Mouse (Mus musculus) liver, embryonic 15.5 days (tissue): Measurements from ENCODE around the gene Meox1. TPM values are rescaled to one million over a fixed set of nuclear protein-coding genes. Genes with fewer than 3 reads are reported as not detected.

Experiments
- ATAC-seq: fragments of 200-750 bp; cut with Nextera tagmentation; 2 replicates; pipeline ENCODE4 v1.8.0; 2017; ENCODE audit warnings: moderate number of reproducible peaks, mild to moderate bottlenecking, moderate library complexity; ENCODE audit not compliant: insufficient read depth
- H3K27ac ChIP-seq: fragments of 300-500 bp; sonication (generic); replicated peaks from 2 replicates; pipeline ENCODE4 v1.5.1; 2015; ENCODE audit warnings: mild to moderate bottlenecking, inconsistent platforms
- H3K27me3 ChIP-seq: fragments of 300-500 bp; sonication (generic); 2 replicates; pipeline ENCODE4 v1.6.1; 2015; ENCODE audit warnings: mild to moderate bottlenecking, inconsistent platforms
- H3K36me3 ChIP-seq: fragments of 300-500 bp; sonication (generic); replicated peaks from 2 replicates; pipeline ENCODE4 v1.6.1; 2015; ENCODE audit warnings: moderate library complexity, mild to moderate bottlenecking, inconsistent platforms
- H3K4me1 ChIP-seq: fragments of 300-500 bp; sonication (generic); replicated peaks from 2 replicates; pipeline ENCODE4 v1.6.1; 2015; ENCODE audit warnings: inconsistent platforms
- H3K4me2 ChIP-seq: fragments of 300-500 bp; sonication (generic); 2 replicates; pipeline ENCODE4 v1.6.1; 2015; ENCODE audit warnings: moderate library complexity, mild to moderate bottlenecking, inconsistent platforms
- H3K4me3 ChIP-seq: fragments of 300-500 bp; sonication (generic); replicated peaks from 2 replicates; pipeline ENCODE4 v1.5.1; 2015; ENCODE audit warnings: mild to moderate bottlenecking, inconsistent platforms
- H3K9ac ChIP-seq: fragments of 300-500 bp; sonication (generic); 2 replicates; pipeline ENCODE4 v1.6.1; 2015; ENCODE audit warnings: moderate library complexity, mild to moderate bottlenecking, inconsistent platforms
- H3K9me3 ChIP-seq: fragments of 300-500 bp; sonication (generic); replicated peaks from 2 replicates; pipeline ENCODE4 v1.6.1; 2016; ENCODE audit warnings: inconsistent platforms
- WGBS: fragments of 180-500 bp; shearing (Covaris S2); methylation state at CpG from one replicate; pipeline ENCODE4 v1.1.7; 2015; ENCODE audit warnings: mixed read lengths; ENCODE audit not compliant: insufficient replicate concordance; 5-methylcytosine and 5-hydroxymethylcytosine counted together
- polyA plus RNA-seq: library from polyadenylated mRNA; unstranded; fragments of >200 nt; fragmentation: Nextera tagmentation; extraction: Ambion mirVana; gene quantifications from 2 replicates; pipeline ENCODE4 v1.2.1, GENCODE M21; 2015

The Meox1 gene
- polyA plus RNA-seq, 1 experiment from 2014 or later = 0.51 TPM

- no peak for ATAC-seq
- Histone ChIP-seq H3K27ac (no peak overlapping the region), H3K27me3 (peaks cover 54% of the 10 kb centered on the region), H3K4me1 (peaks cover 6% of the 10 kb centered on the region), H3K9me3 (no peaks in the 10 kb centered on the region), H3K4me3 (no peak overlapping the region), H3K9ac (no peak overlapping the region), H3K4me2 (no peak overlapping the region), H3K36me3 (no peaks in the 10 kb centered on the region)
- 42% methylated on average over 7 of the region's 7 CpGs for WGBS
Measured at GRCm38 (mm10) chr11:101881185-101881584, 13.0 kb downstream of the Meox1 start.

- Histone ChIP-seq H3K27me3 (peaks cover 40% of the 10 kb centered on the region), H3K4me2 (no peak overlapping the region), H3K4me1 (peaks cover 6% of the 10 kb centered on the region), H3K36me3 (no peaks in the 10 kb centered on the region), H3K9me3 (no peaks in the 10 kb centered on the region), H3K9ac (no peak overlapping the region), H3K4me3 (no peak overlapping the region), H3K27ac (no peak overlapping the region)
- no peak for ATAC-seq
- WGBS = 37% methylated on average over 4 of the region's 4 CpGs
Measured at GRCm38 (mm10) chr11:101879672-101880071, 14.5 kb downstream of the Meox1 start.

GRCm38 (mm10) chr11:101878696-101879095 lies 15.5 kb downstream of the Meox1 start:
- Histone ChIP-seq H3K9me3 (no peaks in the 10 kb centered on the region), H3K36me3 (no peaks in the 10 kb centered on the region), H3K4me1 (peaks cover 10% of the 10 kb centered on the region), H3K9ac (no peak overlapping the region), H3K4me3 (no peak overlapping the region), H3K4me2 (peak overlapping the region; percentile 41), H3K27ac (no peak overlapping the region), H3K27me3 (peaks cover 34% of the 10 kb centered on the region)
- ATAC-seq = peak; percentile 57
- WGBS = 31% methylated on average over 6 of the region's 6 CpGs

- ATAC-seq = no peak
- Histone ChIP-seq H3K4me3 (no peak overlapping the region), H3K4me1 (0 out of 2 replicates have a peak, but pooled peaks cover 4% of the 10 kb centered on the region), H3K9ac (no peak overlapping the region), H3K27me3 (peaks cover 10% of the 10 kb centered on the region; the same call in 1 of the 2 replicates), H3K4me2 (no peak overlapping the region), H3K36me3 (no peaks in the 10 kb centered on the region), H3K9me3 (no peaks in the 10 kb centered on the region), H3K27ac (no peak overlapping the region)
- 47% methylated on average over 5 of the region's 5 CpGs for WGBS
Measured at GRCm38 (mm10) chr11:101874978-101875377, 19.2 kb downstream of the Meox1 start.

- Histone ChIP-seq H3K4me2 (no peak overlapping the region), H3K4me1 (0 out of 2 replicates have a peak, but pooled peaks cover 4% of the 10 kb centered on the region), H3K27me3 (peaks cover 10% of the 10 kb centered on the region; the same call in 1 of the 2 replicates), H3K27ac (no peak overlapping the region), H3K4me3 (no peak overlapping the region), H3K36me3 (no peaks in the 10 kb centered on the region), H3K9ac (no peak overlapping the region), H3K9me3 (no peaks in the 10 kb centered on the region)
- no peak for ATAC-seq
- 54% methylated on average over 8 of the region's 8 CpGs for WGBS
Measured at GRCm38 (mm10) chr11:101873909-101874308, 20.3 kb downstream of the Meox1 start.

GRCm38 (mm10) chr11:101871435-101871834 lies 22.7 kb downstream of the Meox1 start:
- H3K4me3 ChIP-seq = no peak overlapping the region
- H3K9me3 ChIP-seq = no peaks in the 10 kb centered on the region
- no peaks in the 10 kb centered on the region for H3K36me3 ChIP-seq
- H3K4me2 ChIP-seq = no peak overlapping the region
- no peak overlapping the region for H3K27ac ChIP-seq
- peaks cover 5% of the 10 kb centered on the region; the same call in 1 of the 2 replicates for H3K27me3 ChIP-seq
- 45% methylated on average over 6 of the region's 6 CpGs for WGBS
- H3K9ac ChIP-seq = no peak overlapping the region
- H3K4me1 ChIP-seq = 0 out of 2 replicates have a peak, but pooled peaks cover 4% of the 10 kb centered on the region
- ATAC-seq = no peak

GRCm38 (mm10) chr11:101870067-101870765 lies 24.0 kb downstream of the Meox1 start:
- H3K4me1 ChIP-seq = 0 out of 2 replicates have a peak, but pooled peaks cover 4% of the 10 kb centered on the region
- H3K9me3 ChIP-seq = no peaks in the 10 kb centered on the region
- no peak for ATAC-seq
- no peak overlapping the region for H3K27ac ChIP-seq
- no peak overlapping the region for H3K9ac ChIP-seq
- no peaks in the 10 kb centered on the region for H3K36me3 ChIP-seq
- H3K4me3 ChIP-seq = no peak overlapping the region
- peaks cover 5% of the 10 kb centered on the region; the same call in 1 of the 2 replicates for H3K27me3 ChIP-seq
- no peak overlapping the region for H3K4me2 ChIP-seq
- 29% methylated on average over 18 of the region's 18 CpGs for WGBS

- H3K4me2 ChIP-seq = no peak overlapping the region
- 63% methylated on average over 12 of the region's 12 CpGs for WGBS
- H3K9me3 ChIP-seq = no peaks in the 10 kb centered on the region
- no peak overlapping the region for H3K9ac ChIP-seq
- H3K4me1 ChIP-seq = no peaks in the 10 kb centered on the region
- no peaks in the 10 kb centered on the region for H3K36me3 ChIP-seq
- H3K27me3 ChIP-seq = peaks cover 5% of the 10 kb centered on the region; the same call in 1 of the 2 replicates
- ATAC-seq = no peak
- H3K27ac ChIP-seq = no peak overlapping the region
- no peak overlapping the region for H3K4me3 ChIP-seq
Measured at GRCm38 (mm10) chr11:101867513-101868052, 26.6 kb downstream of the Meox1 start.

GRCm38 (mm10) chr11:101858742-101859141 lies 35.4 kb downstream of the Meox1 start:
- H3K4me2 ChIP-seq = no peak overlapping the region
- H3K9ac ChIP-seq = no peak overlapping the region
- WGBS = 31% methylated on average over 5 of the region's 5 CpGs
- no peak overlapping the region for H3K27ac ChIP-seq
- no peak overlapping the region for H3K4me3 ChIP-seq
- no peaks in the 10 kb centered on the region for H3K9me3 ChIP-seq
- ATAC-seq = no peak
- H3K4me1 ChIP-seq = no peaks in the 10 kb centered on the region
- no peaks in the 10 kb centered on the region for H3K27me3 ChIP-seq
- no peaks in the 10 kb centered on the region for H3K36me3 ChIP-seq

GRCm38 (mm10) chr11:101855950-101856712 lies 38.0 kb downstream of the Meox1 start:
- Histone ChIP-seq H3K27me3 (no peaks in the 10 kb centered on the region), H3K36me3 (no peaks in the 10 kb centered on the region), H3K27ac (no peak overlapping the region), H3K9ac (no peak overlapping the region), H3K4me2 (no peak overlapping the region), H3K9me3 (no peaks in the 10 kb centered on the region), H3K4me1 (no peaks in the 10 kb centered on the region), H3K4me3 (no peak overlapping the region)
- WGBS = 51% methylated on average over 9 of the region's 9 CpGs
- ATAC-seq = no peak

- no peak for ATAC-seq
- Histone ChIP-seq H3K9me3 (no peaks in the 10 kb centered on the region), H3K36me3 (no peaks in the 10 kb centered on the region), H3K4me2 (no peak overlapping the region), H3K4me3 (no peak overlapping the region), H3K27ac (no peak overlapping the region), H3K4me1 (no peaks in the 10 kb centered on the region), H3K27me3 (no peaks in the 10 kb centered on the region), H3K9ac (no peak overlapping the region)
- WGBS = 61% methylated on average over 7 of the region's 7 CpGs
Measured at GRCm38 (mm10) chr11:101851042-101851441, 43.1 kb downstream of the Meox1 start.
